Mouse (Mus musculus) kidney, adult 2 months (tissue): ENCODE measurements around the gene Cog8. TPM values are rescaled to one million over a fixed set of nuclear protein-coding genes. Genes with fewer than 3 reads are reported as not detected.
A peak's percentile ranks its signal among the peaks of the same experiment; 100 is the strongest.
"Not testable (repeated sequence)": the region's sequence is repeated elsewhere in the genome, so short reads cannot be mapped to it uniquely, and the experiment has no call there.

ENCODE experiments used
- DNase-seq: peaks from one replicate; pipeline ENCODE4 v3.0.0; 2021
- H3K27ac ChIP-seq: fragments of 200-500 bp; 2 replicates; pipeline ENCODE4 v1.5.1; 2012; ENCODE audit warnings: low read depth, low read length, control low read depth, inconsistent platforms; ENCODE audit not compliant: insufficient read depth
- H3K27me3 ChIP-seq: fragments of 200-500 bp; replicated peaks from 2 replicates; pipeline ENCODE4 v1.6.1; 2012; ENCODE audit warnings: mild to moderate bottlenecking, moderate library complexity, low read length, inconsistent platforms; ENCODE audit not compliant: control insufficient read depth, insufficient read depth
- H3K36me3 ChIP-seq: fragments of 200-500 bp; 2 replicates; pipeline ENCODE4 v1.6.1; 2012; ENCODE audit warnings: mild to moderate bottlenecking, moderate library complexity, low read length, inconsistent platforms; ENCODE audit not compliant: control insufficient read depth, insufficient read depth
- H3K4me1 ChIP-seq: fragments of 200-500 bp; 2 replicates; pipeline ENCODE4 v1.6.1; 2011; ENCODE audit warnings: low read length; ENCODE audit not compliant: control insufficient read depth, insufficient read depth
- H3K4me3 ChIP-seq: fragments of 200-500 bp; 2 replicates; pipeline ENCODE4 v1.5.1; 2011; ENCODE audit warnings: mild to moderate bottlenecking, low read depth, low read length, control low read depth; ENCODE audit not compliant: insufficient read depth
- CTCF ChIP-seq: fragments of 200-500 bp; conservative IDR thresholded peaks from 2 replicates; pipeline ENCODE4 v1.5.1; 2011; ENCODE audit warnings: low read depth, mild to moderate bottlenecking, control low read depth, low read length, moderate library complexity, mixed read lengths; ENCODE audit not compliant: insufficient read depth, insufficient read length
- POLR2A ChIP-seq: fragments of 200-500 bp; IDR thresholded peaks from one replicate; pipeline ENCODE4 v1.6.1; 2011; ENCODE audit warnings: low read depth, low read length, control low read depth
- WGBS: fragments of 180-500 bp; shearing (Covaris S2); methylation state at CpG from one replicate; pipeline ENCODE4 v1.1.7; 2018; 5-methylcytosine and 5-hydroxymethylcytosine counted together
- polyA plus RNA-seq: library from polyadenylated mRNA; depleted of rRNA; stranded (reverse); fragments of >200 nt; gene quantifications from 2 replicates; pipeline ENCODE4 v1.2.3, GENCODE M21; 2012

Gene Cog8
- polyA plus RNA-seq, 1 experiment = 29.4 TPM

DNA sequence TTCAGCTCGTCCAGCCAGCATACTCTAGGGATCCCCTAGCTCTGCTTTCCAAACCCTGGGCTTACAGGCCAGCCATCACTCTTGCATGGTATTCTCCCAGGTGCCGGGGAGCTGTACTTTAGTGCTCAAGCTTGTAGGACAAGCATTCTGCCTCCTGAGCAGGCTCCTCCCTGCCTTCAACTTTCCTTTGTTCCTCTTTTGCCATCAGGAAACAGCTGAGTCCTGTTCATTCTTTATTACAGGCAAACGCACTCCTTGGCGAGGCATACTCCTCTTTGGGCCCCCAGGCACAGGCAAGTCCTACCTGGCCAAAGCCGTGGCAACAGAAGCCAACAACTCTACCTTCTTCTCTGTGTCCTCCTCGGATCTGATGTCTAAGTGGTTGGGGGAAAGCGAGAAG lies 15.9 kb downstream of the Cog8 start:
- H3K36me3 ChIP-seq = peaks cover 7% of the 10 kb centered on the region
- no peak overlapping the region for H3K4me3 ChIP-seq
- TF ChIP-seq POLR2A = no peak
- no peak for TF ChIP-seq CTCF
- no peak overlapping the region for H3K27ac ChIP-seq
- WGBS = 73% methylated on average over 7 of the region's 7 CpGs
- H3K27me3 ChIP-seq = no peaks in the 10 kb centered on the region
- H3K4me1 ChIP-seq = 0 out of 2 replicates have a peak, but pooled peaks cover 3% of the 10 kb centered on the region
- no peak for DNase-seq

DNA sequence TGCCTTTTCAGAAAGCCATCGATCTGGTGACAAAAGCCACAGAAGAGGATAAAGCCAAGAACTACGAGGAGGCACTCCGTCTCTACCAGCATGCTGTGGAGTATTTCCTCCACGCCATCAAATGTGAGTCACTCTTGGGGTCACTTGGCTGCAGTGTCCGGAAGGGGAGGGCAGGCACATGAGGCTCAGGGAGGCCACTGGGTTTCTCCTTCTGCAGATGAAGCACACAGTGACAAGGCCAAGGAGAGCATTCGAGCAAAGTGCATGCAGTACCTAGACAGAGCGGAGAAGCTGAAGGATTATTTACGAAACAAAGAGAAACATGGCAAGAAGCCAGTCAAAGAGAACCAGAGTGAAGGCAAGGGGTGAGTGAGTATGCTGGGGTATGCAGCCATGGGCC lies 19.9 kb downstream of the Cog8 start:
- Histone ChIP-seq H3K36me3 (no peaks in the 10 kb centered on the region; the same call in 1 of the 2 replicates), H3K4me3 (no peak overlapping the region), H3K27ac (0 out of 2 replicates have a peak overlapping the region, but pooled peaks have one; percentile 1), H3K27me3 (no peaks in the 10 kb centered on the region), H3K4me1 (peaks cover 15% of the 10 kb centered on the region)
- 54% methylated on average over 8 of the region's 8 CpGs for WGBS
- peak; percentile 66 for DNase-seq
- TF ChIP-seq POLR2A (no peak), CTCF (no peak)

DNA sequence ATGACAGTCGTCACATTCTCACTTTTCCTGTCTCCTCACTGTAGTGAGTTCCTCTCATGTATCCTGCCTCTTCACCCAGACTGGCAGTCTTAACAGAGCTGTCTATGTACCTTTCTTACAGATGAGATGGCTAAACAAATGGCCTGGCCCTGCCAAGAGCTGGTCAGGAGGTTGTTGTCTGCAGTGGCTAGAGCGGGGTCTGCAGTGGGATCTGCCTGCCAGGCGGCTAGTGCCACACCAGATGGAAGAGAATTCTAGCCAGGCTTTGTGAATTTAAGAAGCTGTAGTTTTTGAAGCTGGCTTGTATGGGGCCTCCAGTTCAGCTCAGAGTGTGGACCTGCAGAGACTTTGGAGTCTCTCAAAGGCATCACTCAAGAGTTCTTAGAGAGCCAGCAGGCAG lies 20.8 kb downstream of the Cog8 start:
- DNase-seq = no peak
- H3K4me3 ChIP-seq = no peak overlapping the region
- no peaks in the 10 kb centered on the region for H3K27me3 ChIP-seq
- 94% methylated on average over 3 of the region's 3 CpGs for WGBS
- no peak for TF ChIP-seq CTCF
- TF ChIP-seq POLR2A = no peak
- no peak overlapping the region for H3K27ac ChIP-seq
- H3K4me1 ChIP-seq = peaks cover 15% of the 10 kb centered on the region
- no peaks in the 10 kb centered on the region; the same call in 1 of the 2 replicates for H3K36me3 ChIP-seq

DNA sequence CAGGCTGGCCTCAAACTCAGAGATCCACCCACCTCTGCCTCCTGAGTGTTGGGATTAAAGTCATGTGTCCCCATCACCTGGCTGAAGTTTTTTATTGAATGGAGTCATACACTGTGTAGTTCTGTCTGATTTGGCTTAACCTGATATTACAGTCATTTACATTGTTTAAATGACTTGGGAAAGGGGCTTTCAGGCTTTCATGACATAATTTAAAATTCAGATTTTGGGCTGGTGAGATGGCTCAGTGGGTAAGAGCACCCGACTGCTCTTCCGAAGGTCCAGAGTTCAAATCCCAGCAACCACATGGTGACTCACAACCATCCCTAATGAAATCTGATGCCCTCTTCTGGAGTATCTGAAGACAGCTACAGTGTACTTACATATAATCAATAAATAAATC lies 22.9 kb downstream of the Cog8 start:
- 64% methylated on average over 2 of the region's 2 CpGs for WGBS
- H3K4me3 ChIP-seq, H3K27me3 ChIP-seq, DNase-seq, H3K27ac ChIP-seq, H3K36me3 ChIP-seq: not testable (repeated sequence)
- peaks cover 15% of the 10 kb centered on the region for H3K4me1 ChIP-seq

DNA sequence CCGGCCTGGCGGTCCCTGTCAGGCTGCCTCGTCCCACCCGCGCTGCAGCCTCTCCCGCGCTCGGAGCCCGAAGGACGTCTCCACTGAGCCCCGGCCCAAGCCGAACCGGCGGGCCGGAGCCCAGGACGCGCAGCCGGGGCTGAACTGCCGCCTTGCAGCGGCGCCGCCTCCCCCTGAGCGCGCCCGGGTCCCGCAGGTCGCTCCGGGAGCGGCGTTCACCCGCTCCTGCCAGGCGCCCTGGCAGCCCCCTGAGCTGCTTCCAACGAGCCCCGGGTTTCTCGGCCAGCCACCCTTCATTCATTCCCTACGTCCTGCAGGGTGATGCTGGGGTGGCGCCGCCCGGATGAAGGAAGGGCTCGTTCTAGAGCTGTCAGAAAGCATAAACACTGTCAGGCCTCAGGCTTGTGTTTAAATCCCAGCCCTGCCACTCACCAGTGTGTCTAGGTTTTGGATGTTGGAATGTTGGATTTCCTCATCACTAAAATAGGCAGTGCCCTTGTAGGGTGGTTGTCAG lies 24.9 kb downstream of the Cog8 start:
- Histone ChIP-seq H3K4me1 (peaks cover 15% of the 10 kb centered on the region), H3K27me3 (no peaks in the 10 kb centered on the region), H3K4me3 (peak overlapping the region; percentile 95), H3K27ac (peak overlapping the region; percentile 50), H3K36me3 (no peaks in the 10 kb centered on the region)
- no peak for DNase-seq
- under 1% methylated on average over 40 of the region's 40 CpGs for WGBS
- no peak for TF ChIP-seq CTCF

DNA sequence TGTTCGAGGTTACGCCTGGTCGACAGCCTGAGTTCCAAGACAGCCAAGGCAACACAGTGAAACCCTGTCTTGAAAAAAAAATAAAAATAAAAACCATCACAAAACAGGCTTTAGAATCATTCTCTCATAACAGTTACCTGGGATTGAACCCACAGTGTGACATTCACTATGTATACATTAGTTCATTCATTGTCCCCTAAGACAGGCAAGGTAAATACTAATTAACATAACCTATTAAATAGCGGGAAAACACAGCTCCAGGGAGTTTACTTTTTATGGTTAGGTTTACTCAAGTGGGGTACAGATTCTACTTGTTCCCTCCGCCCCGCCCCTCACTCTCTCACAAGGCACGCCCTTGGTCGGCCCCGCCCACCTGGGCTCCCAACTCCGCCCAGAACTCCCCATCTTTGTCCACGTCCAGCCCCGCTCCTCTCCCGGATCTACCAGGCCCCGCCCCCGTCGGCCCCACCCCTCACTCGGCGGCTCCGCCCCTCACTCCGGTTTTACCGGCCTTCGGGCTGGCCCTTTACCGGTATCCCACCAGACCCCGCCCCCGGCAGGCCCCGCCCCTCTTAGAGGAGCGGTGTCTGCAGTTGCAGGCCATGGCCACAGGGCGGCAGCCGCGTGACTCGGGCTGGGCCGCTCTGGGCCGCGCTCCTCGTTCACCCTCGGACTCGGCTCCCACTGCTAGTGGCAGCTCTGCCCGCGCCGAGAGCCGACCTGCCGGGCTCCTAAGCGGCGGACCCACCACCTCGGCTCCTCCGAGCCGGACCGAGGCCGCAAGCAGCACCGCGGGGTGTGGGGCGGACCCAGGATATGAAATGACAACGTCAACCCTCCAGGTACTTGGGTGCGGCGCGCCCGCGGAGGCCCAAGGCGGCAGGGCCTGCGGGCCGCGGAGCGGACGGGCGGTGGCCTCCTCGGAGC lies 25.6 kb downstream of the Cog8 start, which contains the start of gene Vps4a:
Gene Vps4a, plus strand, starts transcription at position 573 of the 927 bp plus-strand sequence.
- H3K4me3 ChIP-seq = peak within 1 kb of the TSS; percentile 95
- peak; percentile 53 for TF ChIP-seq POLR2A
- TF ChIP-seq CTCF = peak; percentile 74
- DNase-seq = peak; percentile 99
- H3K36me3 ChIP-seq = no peaks in the 10 kb centered on the region
- peaks cover 12% of the 10 kb centered on the region for H3K4me1 ChIP-seq
- WGBS = 5% methylated on average over 65 of the region's 66 CpGs
- peak within 1 kb of the TSS; percentile 50 for H3K27ac ChIP-seq
- no peaks in the 10 kb centered on the region for H3K27me3 ChIP-seq

DNA sequence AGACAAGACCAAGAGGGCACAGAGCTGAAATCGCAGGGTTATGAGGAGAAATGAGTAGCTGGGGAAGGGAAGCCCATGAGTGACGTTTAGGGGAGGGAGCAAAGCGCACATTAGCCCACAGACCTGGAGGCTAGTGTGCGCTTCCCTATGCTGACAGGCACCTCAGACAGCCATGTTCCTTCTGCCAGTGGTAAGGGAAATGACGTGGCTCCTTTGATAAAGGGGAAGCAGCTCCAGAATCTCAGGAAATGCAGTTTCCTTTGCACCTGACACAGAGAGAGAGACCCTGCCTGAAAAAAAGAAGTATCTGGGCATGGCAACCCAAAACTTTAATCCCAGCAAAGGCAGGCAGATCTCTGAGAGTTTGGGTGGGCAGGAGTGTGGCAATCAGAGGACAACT lies 26.4 kb downstream of the Cog8 start:
- TF ChIP-seq CTCF (no peak), POLR2A (no peak)
- Histone ChIP-seq H3K4me1 (peaks cover 12% of the 10 kb centered on the region), H3K4me3 (no peak overlapping the region), H3K36me3 (no peaks in the 10 kb centered on the region), H3K27ac (no peak overlapping the region), H3K27me3 (no peaks in the 10 kb centered on the region)
- WGBS = 63% methylated on average over 5 of the region's 5 CpGs
- DNase-seq = no peak
